Mouse (Mus musculus) liver (tissue): ENCODE measurements around the gene Il6.
"Not testable (repeated sequence)": the region's sequence is repeated elsewhere in the genome, so short reads cannot be mapped to it uniquely, and the experiment has no call there.

ENCODE experiments used
- DNase-seq: peaks from one replicate; pipeline ENCODE4 v3.0.0-alpha.2; 2020; ENCODE audit warnings: mixed read lengths

Il6 gene

GRCm38 (mm10) chr5:30012726-30013503 lies at the start of gene Il6:
Il6 (plus strand) TSS chr5:30013114.
- peak; percentile 53 for DNase-seq

- DNase-seq = peak; percentile 79
Observed at GRCm38 (mm10) chr5:29963488-29963887, 49.4 kb upstream of the Il6 start.

GRCm38 (mm10) chr5:29970212-29970611 lies 42.7 kb upstream of the Il6 start:
- DNase-seq = no peak

- no peak for DNase-seq
Observed at GRCm38 (mm10) chr5:29972796-29973195, 40.1 kb upstream of the Il6 start.

GRCm38 (mm10) chr5:29973533-29973932 lies 39.4 kb upstream of the Il6 start:
- no peak for DNase-seq

GRCm38 (mm10) chr5:29974115-29974514 lies 38.8 kb upstream of the Il6 start:
- DNase-seq = no peak

- DNase-seq = no peak
Observed at GRCm38 (mm10) chr5:29993583-29993982, 19.3 kb upstream of the Il6 start.

GRCm38 (mm10) chr5:29994344-29994743 lies 18.6 kb upstream of the Il6 start:
- DNase-seq = no peak

- DNase-seq = no peak
Observed at GRCm38 (mm10) chr5:29997351-29997750, 15.6 kb upstream of the Il6 start.

- no peak for DNase-seq
Observed at GRCm38 (mm10) chr5:30000921-30001320, 12.0 kb upstream of the Il6 start.

- no peak for DNase-seq
Observed at GRCm38 (mm10) chr5:30014580-30014979, 1.7 kb downstream of the Il6 start.

GRCm38 (mm10) chr5:30035862-30036261 lies 22.9 kb downstream of the Il6 start:
- DNase-seq = not testable (repeated sequence)

- not testable (repeated sequence) for DNase-seq
Observed at GRCm38 (mm10) chr5:30037111-30037510, 24.2 kb downstream of the Il6 start.

- DNase-seq = not testable (repeated sequence)
Observed at GRCm38 (mm10) chr5:30039324-30039723, 26.4 kb downstream of the Il6 start.

- DNase-seq = not testable (repeated sequence)
Observed at GRCm38 (mm10) chr5:30039841-30040240, 26.9 kb downstream of the Il6 start.

- DNase-seq = no peak
Observed at GRCm38 (mm10) chr5:30058216-30058731, 45.4 kb downstream of the Il6 start.

- DNase-seq = not testable (repeated sequence)
Observed at GRCm38 (mm10) chr5:30059607-30060006, 46.7 kb downstream of the Il6 start.

GRCm38 (mm10) chr5:30067726-30068125 lies 54.8 kb downstream of the Il6 start:
- no peak for DNase-seq
